Mouse (Mus musculus) T-cell, adult 2 months (primary cell): Measurements from ENCODE around the gene Babam2.

Source experiments
- DNase-seq: peaks from one replicate; pipeline ENCODE4 v3.0.0; 2022; ENCODE audit warnings: low spot score

Babam2 gene

GRCm38 (mm10) chr5:31697644-31698296 is at the start of gene Babam2:
Gene Babam2 (plus strand): TSS chr5:31697684.
- DNase-seq = peak; percentile 93

DNA sequence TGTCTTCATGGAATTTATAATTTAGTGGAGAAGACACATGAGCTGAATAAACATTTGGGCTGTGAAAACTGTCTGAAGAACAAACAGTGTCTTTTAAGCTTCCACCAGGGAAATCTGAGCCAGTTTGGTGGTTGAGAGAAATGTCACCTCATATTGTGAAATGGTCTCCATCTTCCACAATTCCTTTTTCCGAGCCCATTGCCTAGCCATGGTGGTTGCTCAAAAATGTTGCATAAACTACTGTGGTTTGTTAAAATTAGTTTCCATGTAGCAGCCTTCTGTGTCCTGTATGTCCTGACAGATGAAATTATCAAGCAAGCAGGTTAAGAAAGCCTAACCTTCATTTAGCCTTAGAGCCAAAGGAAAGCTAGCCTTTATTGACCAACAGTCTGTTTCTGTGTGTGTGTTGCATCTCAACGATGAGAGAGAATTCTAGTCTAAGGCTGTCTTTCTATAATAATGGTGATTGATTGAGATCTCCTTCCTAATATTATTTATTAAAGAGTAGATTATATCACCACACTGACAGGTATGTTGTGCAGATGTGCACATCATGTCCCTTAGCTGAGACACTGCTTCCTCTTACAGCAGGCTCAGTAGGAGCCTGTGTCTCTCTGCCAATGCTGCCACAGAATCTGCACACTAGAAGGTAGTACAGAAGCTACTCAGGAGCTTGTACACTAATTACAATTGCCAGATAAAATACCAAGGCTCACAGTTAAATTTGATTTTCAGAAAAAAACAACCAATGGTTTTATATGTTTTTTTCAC is 46.8 kb upstream of the Babam2 start:
- no peak for DNase-seq

DNA sequence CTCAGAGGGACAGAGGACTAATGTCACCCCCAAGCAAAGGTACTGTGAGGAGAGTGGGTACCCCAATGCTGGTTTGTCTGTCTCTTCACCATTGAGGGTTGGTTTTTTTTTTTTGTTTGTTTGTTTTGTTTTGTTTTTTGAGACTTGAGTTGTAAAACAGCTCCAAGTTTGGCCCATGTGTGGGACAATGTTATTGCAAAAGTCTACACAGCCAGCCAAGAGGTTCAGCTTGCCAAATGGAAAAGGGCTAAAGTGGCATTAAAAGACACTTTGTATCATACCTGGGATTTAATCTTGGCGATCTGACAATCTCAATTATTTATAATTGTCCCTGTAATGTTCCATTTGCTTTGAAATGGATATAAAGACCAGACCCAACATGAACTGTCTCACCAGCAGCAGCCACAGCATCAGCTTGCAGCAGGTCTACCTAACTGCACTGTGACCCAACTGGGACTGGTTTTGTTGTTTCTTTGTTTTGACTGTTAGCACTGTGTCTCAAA is 41.7 kb upstream of the Babam2 start:
- DNase-seq = no peak

- DNase-seq = no peak
Measured at GRCm38 (mm10) chr5:31666176-31666575, 31.3 kb upstream of the Babam2 start.

GRCm38 (mm10) chr5:31668325-31668968 is 29.0 kb upstream of the Babam2 start:
- DNase-seq = no peak

DNA sequence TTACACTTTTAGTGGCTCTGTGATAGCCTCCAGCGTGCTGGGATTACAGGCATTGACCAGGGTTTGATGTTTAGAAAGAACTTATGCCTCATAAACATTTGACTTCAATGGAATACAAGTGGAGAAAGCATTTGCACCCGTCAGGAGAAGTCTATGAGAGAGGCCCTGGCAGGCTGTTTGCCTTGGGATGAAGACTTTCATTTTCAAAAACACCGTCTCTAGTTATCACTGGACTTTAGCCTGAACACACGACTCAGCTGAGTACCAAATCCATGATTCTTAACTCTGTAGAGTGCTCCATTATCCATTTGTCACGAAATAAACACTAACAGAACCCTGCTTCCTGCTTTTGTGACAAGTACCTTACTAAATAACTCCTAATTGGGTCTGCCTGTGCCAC is 27.5 kb upstream of the Babam2 start:
- DNase-seq = no peak

DNA sequence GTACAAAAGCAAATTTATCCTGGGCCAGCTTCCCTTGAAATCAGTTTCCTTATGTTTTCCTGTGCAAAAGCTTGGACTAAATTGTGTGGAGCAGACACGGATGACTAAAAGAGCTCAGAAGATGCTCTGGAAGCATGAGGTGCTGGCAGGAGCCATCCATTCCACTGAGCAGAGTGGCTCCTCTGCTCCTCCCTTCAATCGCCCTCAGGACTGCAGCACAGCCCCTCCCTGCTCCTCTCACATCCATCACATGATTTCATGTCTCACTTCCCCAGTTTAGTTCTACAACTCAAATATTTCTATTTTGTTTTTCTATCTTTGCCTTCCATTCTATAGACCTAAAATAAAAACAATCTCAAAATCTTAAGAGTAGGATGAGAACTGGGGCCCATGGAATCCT is 26.3 kb upstream of the Babam2 start:
- DNase-seq = no peak

DNA sequence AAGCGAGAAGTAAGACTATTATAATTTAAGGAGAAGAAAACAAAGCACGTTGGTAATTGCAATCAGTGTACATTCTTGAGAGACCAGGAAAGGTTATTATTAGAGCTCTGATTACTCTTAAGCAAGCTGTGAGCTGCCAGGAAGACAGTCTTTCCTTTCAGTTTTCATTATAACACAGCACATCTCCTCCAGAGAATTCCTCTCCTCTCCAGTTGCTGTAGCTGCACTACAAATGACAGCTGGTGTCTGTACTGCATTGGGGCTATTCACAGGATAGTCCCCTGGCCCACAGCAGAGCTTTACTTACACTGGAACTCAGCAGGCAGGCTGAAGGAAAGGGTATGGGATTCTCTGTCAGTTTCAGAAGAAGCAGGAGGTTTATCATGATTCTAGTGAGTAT is 24.1 kb upstream of the Babam2 start:
- DNase-seq = no peak

DNA sequence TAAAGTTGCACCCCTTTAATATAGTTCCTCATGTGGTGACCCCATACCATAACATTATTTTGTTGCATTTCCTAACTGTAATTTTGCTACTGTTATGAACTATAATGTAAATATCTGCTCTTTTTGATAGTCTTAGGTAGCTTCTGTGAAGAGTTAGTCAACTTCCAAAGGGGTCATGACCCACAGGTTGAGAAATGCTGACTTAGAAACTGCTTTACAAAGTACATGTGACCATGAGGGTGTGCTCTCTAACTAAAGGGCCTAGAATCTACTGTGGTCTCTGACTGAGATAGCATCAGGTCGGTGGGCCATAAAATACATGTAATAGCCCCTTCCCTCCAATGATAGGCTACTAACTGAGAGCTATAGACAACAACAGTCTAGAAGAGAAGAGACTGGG is 19.5 kb upstream of the Babam2 start:
- no peak for DNase-seq

DNA sequence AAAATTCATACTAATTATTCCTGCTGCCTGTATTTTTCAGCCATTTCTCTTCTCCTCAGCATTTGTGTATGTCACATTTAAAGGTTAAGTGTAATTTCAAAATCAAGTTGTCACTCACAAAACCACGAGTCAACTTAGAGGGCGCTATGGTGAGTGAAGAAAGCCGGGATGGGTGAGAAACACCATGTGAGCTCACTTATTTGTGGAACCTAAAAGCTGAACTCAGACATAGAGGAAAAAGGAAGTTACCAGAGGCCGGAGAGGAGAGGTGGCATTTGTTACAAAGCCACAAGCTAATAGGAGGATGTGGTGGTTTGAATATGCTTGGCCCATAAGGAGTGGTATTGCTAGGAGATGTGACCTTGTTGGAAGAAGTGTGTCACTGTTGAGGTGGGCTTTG is 17.3 kb upstream of the Babam2 start:
- no peak for DNase-seq

DNA sequence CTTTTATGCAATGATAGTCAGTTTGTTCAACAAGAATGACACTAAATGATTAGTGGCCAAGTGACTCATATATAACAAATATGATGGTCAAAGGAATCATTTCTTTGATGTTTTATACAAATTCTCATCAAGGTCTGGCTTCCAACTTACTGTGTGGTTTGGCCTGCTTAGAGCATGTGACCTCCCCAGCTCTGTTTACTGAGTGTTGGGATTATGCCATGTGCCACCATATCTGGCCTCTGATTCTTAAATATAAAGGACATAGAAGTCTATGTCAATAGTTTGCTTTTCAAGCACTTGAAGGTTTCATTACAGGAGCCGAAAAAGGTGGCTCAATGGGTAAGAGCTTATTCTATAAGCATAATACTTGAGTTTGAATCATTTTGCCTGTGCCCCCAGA is 15.2 kb upstream of the Babam2 start:
- DNase-seq = no peak

GRCm38 (mm10) chr5:31686040-31686439 is 11.4 kb upstream of the Babam2 start:
- no peak for DNase-seq

DNA sequence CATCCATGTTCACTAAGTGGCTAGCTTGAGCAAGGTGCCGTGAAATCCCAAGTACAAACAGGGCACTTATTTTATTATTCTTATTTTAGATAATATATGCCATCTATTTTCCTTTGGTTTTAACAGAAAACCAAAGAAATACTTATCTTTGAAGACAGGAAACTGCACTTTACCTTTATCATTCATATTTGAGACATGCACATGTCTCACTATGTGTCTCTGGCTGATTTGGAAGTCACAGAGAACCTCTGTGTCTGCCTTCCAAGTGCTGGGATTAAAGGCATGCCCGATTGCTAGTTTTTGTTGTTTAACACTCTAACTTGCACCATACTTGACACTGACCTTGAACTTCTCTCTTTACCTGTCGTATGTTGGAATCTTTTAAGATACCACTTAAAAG is 9.5 kb upstream of the Babam2 start:
- DNase-seq = no peak

GRCm38 (mm10) chr5:31693191-31693590 is 4.3 kb upstream of the Babam2 start:
- no peak for DNase-seq

DNA sequence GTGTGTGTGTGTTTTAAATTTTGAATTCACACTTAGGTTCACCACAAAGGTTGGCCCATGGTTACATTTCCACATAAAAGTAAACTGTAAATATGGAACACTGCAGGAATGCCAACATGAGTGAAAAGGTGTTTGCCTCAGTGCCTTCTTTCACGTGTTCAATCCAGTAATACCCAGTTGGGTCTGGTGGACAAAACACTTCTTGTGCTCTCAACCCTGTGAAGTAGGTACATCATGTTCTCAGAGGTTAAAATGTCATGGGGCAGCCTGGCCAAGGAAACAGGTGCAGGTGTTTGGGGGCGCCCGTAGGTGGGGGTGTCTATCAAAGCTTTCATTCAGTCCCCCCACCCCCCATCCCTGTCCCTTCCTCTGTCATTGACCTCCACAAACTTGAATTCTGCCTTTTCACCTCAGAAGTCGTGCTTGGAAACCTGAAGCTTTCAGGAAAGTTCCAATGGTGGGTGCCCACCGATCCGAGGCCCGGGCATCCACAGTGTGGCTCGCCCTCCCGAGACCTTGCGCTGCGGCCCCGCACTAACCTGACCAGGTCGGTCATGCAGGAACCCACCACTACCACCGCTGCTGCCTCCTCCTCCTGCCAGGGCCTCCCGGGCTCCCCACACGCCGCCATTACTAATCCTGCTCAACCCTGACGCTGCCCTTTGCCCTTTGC is 377 bp upstream of the Babam2 start, which contains the start of gene Rbks:
TSS of gene Rbks (minus strand) at position 657 of the 673 bp plus-strand sequence.
- no peak for DNase-seq

DNA sequence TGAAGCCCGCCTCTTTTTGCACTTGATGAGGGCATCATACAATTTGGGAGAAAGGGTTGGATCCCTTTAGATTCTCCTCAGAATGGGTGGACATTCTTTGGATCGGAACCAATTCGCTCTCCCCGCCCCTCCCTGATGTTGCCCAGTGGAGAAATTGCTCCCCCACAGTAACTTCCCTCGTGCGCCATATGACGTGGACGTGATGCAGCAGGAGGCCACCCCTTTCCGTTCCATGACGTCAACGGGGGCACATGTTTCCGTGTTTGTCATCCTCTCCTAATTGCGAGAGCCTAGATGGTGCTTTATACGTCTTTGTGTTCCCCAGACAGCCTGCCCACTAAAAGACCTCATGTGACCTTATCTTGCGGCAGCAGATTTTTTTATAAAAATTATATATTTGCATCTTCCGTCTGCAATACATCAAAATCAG is 828 bp downstream of the Babam2 start:
- DNase-seq = peak; percentile 99

DNA sequence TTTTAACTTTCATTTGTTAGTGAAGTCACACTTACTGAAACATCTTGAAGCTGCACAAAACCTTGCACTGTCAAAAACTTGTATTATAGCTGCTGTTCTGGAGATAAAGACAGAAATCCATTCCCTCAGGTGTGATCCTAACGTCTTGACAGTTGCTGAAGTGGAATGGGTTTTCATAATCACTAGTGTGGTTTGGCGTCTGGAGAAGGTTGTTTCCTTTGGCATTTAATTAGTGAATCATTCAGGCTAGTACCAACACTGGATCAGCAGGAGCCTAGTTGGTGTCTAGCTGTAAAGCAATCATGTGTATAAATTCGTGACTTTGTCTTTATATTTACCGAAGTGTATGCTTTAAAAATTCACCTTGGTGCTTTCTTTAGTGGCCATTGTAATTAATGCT is 1.4 kb downstream of the Babam2 start:
- DNase-seq = peak; percentile 10

DNA sequence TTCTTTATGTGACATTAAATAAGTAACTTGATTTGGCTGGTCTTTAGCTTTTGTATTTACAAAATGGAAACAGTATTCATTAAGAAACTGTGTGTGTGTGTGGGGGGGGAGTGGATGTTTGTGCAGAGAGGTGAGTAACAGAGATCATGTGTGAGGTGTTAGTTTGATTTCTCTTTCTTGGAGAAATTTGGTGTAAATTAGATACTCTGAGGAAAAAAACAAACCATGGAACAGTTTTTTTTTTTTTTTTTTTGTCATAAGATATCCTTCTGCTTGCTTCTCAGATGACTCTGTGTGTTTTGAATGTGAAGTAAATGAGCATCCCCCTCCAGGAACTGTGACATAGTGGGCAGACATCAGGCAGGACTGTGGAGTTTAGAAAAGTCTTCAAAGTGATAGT is 1.9 kb downstream of the Babam2 start:
- DNase-seq = no peak

DNA sequence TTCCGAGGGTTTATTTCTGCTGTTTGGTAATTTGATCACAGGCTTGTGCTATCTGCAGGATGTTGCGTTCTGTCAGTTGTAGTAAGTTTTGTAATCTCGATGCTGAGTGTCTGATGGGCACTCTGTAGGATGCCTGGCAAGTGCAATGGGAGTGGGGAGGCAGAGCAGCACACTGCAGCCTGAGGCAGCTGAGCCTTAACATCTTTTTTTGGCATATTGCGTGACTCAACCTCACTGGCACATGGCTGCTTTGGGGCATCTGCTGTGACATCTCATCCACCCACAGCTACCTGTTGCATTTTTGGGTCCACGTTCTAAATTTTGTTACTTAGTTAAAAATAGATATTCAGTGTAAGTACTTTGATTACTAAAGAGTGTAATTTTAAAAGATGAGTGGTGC is 7.5 kb downstream of the Babam2 start:
- no peak for DNase-seq

DNA sequence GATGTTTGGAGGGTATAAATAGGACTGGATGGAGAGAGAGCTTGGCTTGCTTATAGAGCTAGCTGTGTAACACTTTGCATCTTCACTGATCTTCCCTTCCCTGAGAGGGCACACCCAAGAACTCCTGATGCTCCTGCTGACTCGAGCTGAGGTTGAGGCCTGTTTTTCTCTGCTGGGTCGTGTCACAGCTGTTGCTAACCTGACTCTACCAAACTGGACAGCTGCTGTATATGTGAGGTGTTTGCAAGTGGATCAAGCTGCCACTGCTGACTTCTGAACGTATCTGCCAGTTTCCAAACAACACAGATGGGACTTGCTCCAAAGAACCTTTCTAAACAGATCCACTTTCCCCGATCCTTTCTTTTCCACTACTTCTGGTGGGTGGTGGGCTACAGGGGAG is 9.3 kb downstream of the Babam2 start:
- no peak for DNase-seq

DNA sequence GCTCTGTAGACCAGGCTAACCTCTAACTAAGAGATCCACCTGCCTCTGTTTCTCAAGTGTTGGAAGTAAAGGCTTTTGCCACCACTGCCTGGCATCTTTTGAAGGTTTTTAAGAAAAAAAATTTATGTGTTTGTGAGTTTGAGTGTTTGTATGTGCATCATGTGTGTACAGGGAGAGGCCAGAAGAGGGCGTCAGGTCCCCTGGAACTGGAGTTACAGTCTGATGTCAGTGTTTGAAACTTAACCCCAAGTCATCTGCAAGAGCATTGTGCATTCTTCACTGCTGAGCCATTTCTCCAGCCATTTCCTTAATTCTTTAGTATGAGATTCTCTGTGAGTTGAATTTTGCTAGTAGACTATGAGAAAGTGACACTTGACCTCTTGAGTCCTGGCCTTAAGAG is 11.9 kb downstream of the Babam2 start:
- peak; percentile 38 for DNase-seq

DNA sequence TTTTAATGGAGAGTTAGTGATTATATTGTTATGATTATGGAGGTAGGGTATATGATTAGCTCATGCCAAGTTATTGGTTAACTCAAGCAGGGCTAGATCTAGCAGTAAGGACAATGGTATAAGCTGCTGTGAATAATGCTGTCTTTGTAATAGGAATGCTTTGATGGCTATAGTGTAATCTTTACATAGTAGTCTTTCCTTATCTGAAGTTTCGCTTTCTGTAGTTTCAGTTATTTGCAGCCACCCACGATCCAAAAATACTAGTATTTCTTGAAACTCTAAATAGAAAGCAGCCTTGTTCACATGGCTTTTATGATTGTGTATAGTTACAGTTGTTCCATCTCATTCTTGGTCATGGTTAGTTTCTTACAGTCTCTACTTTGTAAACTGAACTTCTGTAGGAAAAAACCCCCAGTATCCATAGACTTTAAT is 15.8 kb downstream of the Babam2 start:
- no peak for DNase-seq
